Mouse (Mus musculus) kidney, embryonic 16.5 days (tissue): ENCODE measurements around the gene Ankrd36. TPM values are rescaled to one million over a fixed set of nuclear protein-coding genes. Genes with fewer than 3 reads are reported as not detected.

Experiments used
- ATAC-seq: fragments of 200-750 bp; cut with Nextera tagmentation; 2 replicates; pipeline ENCODE4 v1.8.0; 2017; ENCODE audit warnings: moderate TSS enrichment; ENCODE audit not compliant: low FRiP score, low TSS enrichment
- H3K27ac ChIP-seq: fragments of 300-500 bp; sonication (generic); 2 replicates; pipeline ENCODE4 v1.5.1; 2014; ENCODE audit warnings: low read length
- H3K27me3 ChIP-seq: fragments of 300-500 bp; sonication (generic); 2 replicates; pipeline ENCODE4 v1.6.1; 2014; ENCODE audit warnings: low read length, control low read depth, mixed read lengths; ENCODE audit not compliant: insufficient read depth
- H3K36me3 ChIP-seq: fragments of 300-500 bp; sonication (generic); 2 replicates; pipeline ENCODE4 v1.6.1; 2014; ENCODE audit warnings: low read length, control low read depth, mixed read lengths; ENCODE audit not compliant: insufficient read depth
- H3K4me1 ChIP-seq: fragments of 300-500 bp; sonication (generic); 2 replicates; pipeline ENCODE4 v1.6.1; 2014; ENCODE audit warnings: low read length, control low read depth, mixed read lengths; ENCODE audit not compliant: insufficient read depth
- H3K4me2 ChIP-seq: fragments of 300-500 bp; sonication (generic); replicated peaks from 2 replicates; pipeline ENCODE4 v1.6.1; 2014; ENCODE audit warnings: low read depth, low read length
- H3K4me3 ChIP-seq: fragments of 300-500 bp; sonication (generic); 2 replicates; pipeline ENCODE4 v1.5.1; 2014; ENCODE audit warnings: mild to moderate bottlenecking, low read length
- H3K9ac ChIP-seq: fragments of 300-500 bp; sonication (generic); replicated peaks from 2 replicates; pipeline ENCODE4 v1.6.1; 2014; ENCODE audit warnings: low read length
- H3K9me3 ChIP-seq: fragments of 300-500 bp; sonication (generic); 2 replicates; pipeline ENCODE4 v1.6.1; 2016; ENCODE audit warnings: low read length, control low read depth
- WGBS: fragments of 180-500 bp; shearing (Covaris S2); extraction: QIAGEN DNeasy Blood & Tissue Kit; methylation state at CpG from one replicate; pipeline ENCODE4 v1.1.7; 2014; 5-methylcytosine and 5-hydroxymethylcytosine counted together
- polyA plus RNA-seq: library from polyadenylated mRNA; unstranded; fragments of >200 nt; fragmentation: Nextera tagmentation; extraction: Ambion mirVana; gene quantifications from 2 replicates; pipeline ENCODE4 v1.2.1, GENCODE M21; 2015

Ankrd36 gene
- polyA plus RNA-seq, result not detected in 2 replicates

GRCm38 (mm10) chr11:5569474-5569873 is at the start of gene Ankrd36:
Gene Ankrd36, plus strand, starts transcription at chr11:5569684.
- Histone ChIP-seq H3K4me3 (no peak within 1 kb of the TSS), H3K27me3 (no peaks in the 10 kb centered on the region), H3K4me2 (no peak within 1 kb of the TSS), H3K9ac (no peak within 1 kb of the TSS), H3K4me1 (no peaks in the 10 kb centered on the region), H3K9me3 (no peaks in the 10 kb centered on the region), H3K36me3 (no peaks in the 10 kb centered on the region), H3K27ac (no peak within 1 kb of the TSS)
- ATAC-seq, result no peak
- 90% methylated on average over 12 of the region's 12 CpGs for WGBS

- Histone ChIP-seq H3K9ac (peak within 1 kb of the TSS; percentile 100), H3K27ac (peak within 1 kb of the TSS; percentile 89), H3K27me3 (no peaks in the 10 kb centered on the region), H3K4me3 (peak within 1 kb of the TSS; percentile 98), H3K9me3 (no peaks in the 10 kb centered on the region), H3K36me3 (peaks cover 32% of the 10 kb centered on the region), H3K4me1 (peaks cover 21% of the 10 kb centered on the region), H3K4me2 (peak within 1 kb of the TSS; percentile 72)
- WGBS, result under 1% methylated on average over 72 of the region's 72 CpGs
- peak; percentile 98 for ATAC-seq
These were observed 48.8 kb upstream of the Ankrd36 start, which contains the start of gene Xbp1 for GRCm38 (mm10) chr11:5520412-5521265. Gene Xbp1, plus strand, starts transcription at chr11:5520659.

- no peaks in the 10 kb centered on the region for H3K9me3 ChIP-seq
- ATAC-seq, result no peak
- H3K27ac ChIP-seq, result peak overlapping the region; percentile 89
- 0% methylated on average over 13 of the region's 13 CpGs for WGBS
- H3K4me1 ChIP-seq, result peaks cover 21% of the 10 kb centered on the region
- H3K4me2 ChIP-seq, result peak overlapping the region; percentile 72
- peak overlapping the region; percentile 98 for H3K4me3 ChIP-seq
- no peaks in the 10 kb centered on the region for H3K27me3 ChIP-seq
- H3K9ac ChIP-seq, result peak overlapping the region; percentile 100
- H3K36me3 ChIP-seq, result peaks cover 36% of the 10 kb centered on the region
These were observed 48.3 kb upstream of the Ankrd36 start for GRCm38 (mm10) chr11:5521266-5521515.

GRCm38 (mm10) chr11:5521516-5522291 is 47.8 kb upstream of the Ankrd36 start:
- Histone ChIP-seq H3K4me1 (peaks cover 21% of the 10 kb centered on the region), H3K27me3 (no peaks in the 10 kb centered on the region), H3K4me3 (peak overlapping the region; percentile 98), H3K36me3 (peaks cover 40% of the 10 kb centered on the region), H3K4me2 (peak overlapping the region; percentile 72), H3K9me3 (no peaks in the 10 kb centered on the region), H3K9ac (peak overlapping the region; percentile 100), H3K27ac (peak overlapping the region; percentile 89)
- peak; percentile 33 for ATAC-seq
- WGBS, result under 1% methylated on average over 34 of the region's 34 CpGs

GRCm38 (mm10) chr11:5522798-5523415 is 46.6 kb upstream of the Ankrd36 start:
- Histone ChIP-seq H3K27me3 (no peaks in the 10 kb centered on the region), H3K4me1 (peaks cover 21% of the 10 kb centered on the region), H3K4me2 (peak overlapping the region; percentile 72), H3K9ac (peak overlapping the region; percentile 33; the same call in 1 of the 2 replicates), H3K9me3 (no peaks in the 10 kb centered on the region), H3K4me3 (peak overlapping the region; percentile 98), H3K36me3 (peaks cover 44% of the 10 kb centered on the region), H3K27ac (no peak overlapping the region)
- no peak for ATAC-seq
- WGBS, result 83% methylated on average over 11 of the region's 11 CpGs

GRCm38 (mm10) chr11:5525418-5525817 is 44.1 kb upstream of the Ankrd36 start:
- no peaks in the 10 kb centered on the region for H3K9me3 ChIP-seq
- H3K36me3 ChIP-seq, result peaks cover 48% of the 10 kb centered on the region
- H3K4me3 ChIP-seq, result no peak overlapping the region
- H3K27ac ChIP-seq, result no peak overlapping the region
- ATAC-seq, result no peak
- peaks cover 17% of the 10 kb centered on the region for H3K4me1 ChIP-seq
- H3K27me3 ChIP-seq, result no peaks in the 10 kb centered on the region
- no peak overlapping the region for H3K4me2 ChIP-seq
- H3K9ac ChIP-seq, result no peak overlapping the region
- 86% methylated on average over 4 of the region's 4 CpGs for WGBS

GRCm38 (mm10) chr11:5526573-5527439 is 42.7 kb upstream of the Ankrd36 start:
- Histone ChIP-seq H3K27me3 (no peaks in the 10 kb centered on the region), H3K4me3 (no peak overlapping the region), H3K9ac (no peak overlapping the region), H3K27ac (no peak overlapping the region), H3K4me1 (peaks cover 23% of the 10 kb centered on the region), H3K9me3 (no peaks in the 10 kb centered on the region), H3K36me3 (peaks cover 60% of the 10 kb centered on the region), H3K4me2 (no peak overlapping the region)
- no peak for ATAC-seq
- WGBS, result 90% methylated on average over 7 of the region's 7 CpGs

- 80% methylated on average over 5 of the region's 5 CpGs for WGBS
- Histone ChIP-seq H3K27me3 (no peaks in the 10 kb centered on the region), H3K4me2 (no peak overlapping the region), H3K4me3 (no peak overlapping the region), H3K9ac (no peak overlapping the region), H3K4me1 (peaks cover 13% of the 10 kb centered on the region), H3K36me3 (peaks cover 60% of the 10 kb centered on the region), H3K27ac (no peak overlapping the region), H3K9me3 (no peaks in the 10 kb centered on the region)
- no peak for ATAC-seq
These were observed 41.5 kb upstream of the Ankrd36 start for GRCm38 (mm10) chr11:5527865-5528523.

- 66% methylated on average over 5 of the region's 5 CpGs for WGBS
- Histone ChIP-seq H3K36me3 (peaks cover 60% of the 10 kb centered on the region), H3K9ac (no peak overlapping the region), H3K4me2 (no peak overlapping the region), H3K9me3 (no peaks in the 10 kb centered on the region), H3K27ac (no peak overlapping the region), H3K27me3 (no peaks in the 10 kb centered on the region), H3K4me1 (peaks cover 7% of the 10 kb centered on the region), H3K4me3 (no peak overlapping the region)
- ATAC-seq, result no peak
These were observed 40.6 kb upstream of the Ankrd36 start for GRCm38 (mm10) chr11:5528841-5529240.
